Comparison of ENCODE assay signal across 11 mouse cellular contexts in genomic region chr2:169928447-169929120, GRCm38 (mm10).
DNase-seq lines count a peak whose midpoint lies in the region; ATAC-seq lines count a peak whose summit lies in the region.
"Had no signal": no experiment of that assay in that cellular context is flagged by ENCODE, and none has a peak within 500 bp of the region (broad histone marks: within the 10 kb centered on the region; RNA-seq: fewer than 3 reads in every experiment).

No protein-coding gene starts in this region.

- ATAC-seq in heart, embryonic 12.5 days (ENCODE audit: insufficient number of reproducible peaks, low FRiP score): no peak
- ATAC-seq in inflammation-experienced regulatory T-cells, adult 6 months: no peak

- H3K9me3 ChIP-seq in heart, embryonic 12.5 days (replicated peaks): no peaks in the 10 kb centered on the region

- peaks cover 13% of the 10 kb centered on the region for H3K4me1 ChIP-seq in heart, embryonic 12.5 days (replicated peaks)

- WGBS in heart, embryonic 12.5 days: 76% methylated on average over 14 of the region's 14 CpGs

- H3K36me3 ChIP-seq in heart, embryonic 12.5 days: no peaks in the 10 kb centered on the region

- intact Hi-C loops in heart, postnatal 10 days (cut with DNase I): no loop called here

- H3K27ac ChIP-seq in heart, embryonic 12.5 days (ENCODE audit: poor library complexity, severe bottlenecking): no peak overlapping the region

- H3K27me3 ChIP-seq in heart, embryonic 12.5 days (replicated peaks): peaks cover 6% of the 10 kb centered on the region; the same call in 1 of the 2 replicates

- H3K4me3 ChIP-seq in heart, embryonic 12.5 days: no peak overlapping the region

- no peak overlapping the region for H3K9ac ChIP-seq in heart, embryonic 12.5 days

- peak; percentile 15 to 27 for DNase-seq in heart, postnatal 10 days
- DNase-seq in right cerebral cortex, postnatal 14 days: peak; percentile 30
- no peak for DNase-seq in right cerebral cortex, postnatal 25 days
- DNase-seq in kidney, postnatal 36 days: peak; percentile 71 to 88
- DNase-seq in right cerebral cortex, postnatal 4 days: peak; percentile 46
- DNase-seq in cerebellum, adult 11 months: no peak
- DNase-seq: cerebellum, adult 18-20 months; gastrocnemius, postnatal 25 days; thymus, postnatal 14 days had no signal

- H3K4me2 ChIP-seq in heart, embryonic 12.5 days: no peak overlapping the region

Comparison
In these comparisons a context has a peak if more than half of its experiments do, and no peak if none do; other contexts are left out.
1. DNase-seq: peak in heart, postnatal 10 days (2 of 2), right cerebral cortex, postnatal 14 days (single experiment), kidney, postnatal 36 days (2 of 2) and right cerebral cortex, postnatal 4 days (single experiment); none in right cerebral cortex, postnatal 25 days (single experiment) and cerebellum, adult 11 months (single experiment).